Mouse (Mus musculus) heart, postnatal 14 days (tissue): ENCODE results near the gene Tgfbrap1. TPM values are rescaled to one million over a fixed set of nuclear protein-coding genes. Genes with fewer than 3 reads are reported as not detected.

Experiments used
- DNase-seq, 2 experiments: peaks; one replicate each; pipeline ENCODE4 v3.0.0; 2021 to 2022
- intact Hi-C: fragments of 180-260 bp; cut with DNase I; formaldehyde crosslinking; loops from one replicate; pipeline ENCODE4 v1.15.1; 2025
- total RNA-seq, 2 experiments: library from RNA; stranded (reverse); gene quantifications; 2 replicates each; pipeline ENCODE4 v1.2.3; 2021

Tgfbrap1 gene
- total RNA-seq, 2 experiments from 2014 or later, result 13.9 to 15.7 TPM

DNA sequence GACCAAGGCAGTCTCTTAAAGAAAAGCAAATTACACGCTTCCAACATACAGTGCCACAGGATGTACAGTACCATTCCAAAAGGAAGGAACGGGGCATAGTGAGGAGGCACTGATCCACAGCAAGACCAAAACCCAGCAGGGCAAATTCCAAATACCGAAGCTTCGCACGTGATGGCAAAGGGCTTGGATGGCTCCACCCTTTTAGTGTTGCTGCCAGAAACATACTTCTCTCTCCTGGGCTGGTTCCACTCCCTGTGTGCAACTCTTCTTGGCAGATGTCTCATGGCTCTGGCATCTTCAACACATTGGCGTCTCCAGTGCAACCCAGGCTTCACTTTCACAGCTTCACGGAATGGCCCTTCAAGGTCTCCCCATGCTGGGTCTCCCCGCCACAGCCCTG, 19.0 kb upstream of the Tgfbrap1 start:
- intact Hi-C loops, result no loop called here

DNA sequence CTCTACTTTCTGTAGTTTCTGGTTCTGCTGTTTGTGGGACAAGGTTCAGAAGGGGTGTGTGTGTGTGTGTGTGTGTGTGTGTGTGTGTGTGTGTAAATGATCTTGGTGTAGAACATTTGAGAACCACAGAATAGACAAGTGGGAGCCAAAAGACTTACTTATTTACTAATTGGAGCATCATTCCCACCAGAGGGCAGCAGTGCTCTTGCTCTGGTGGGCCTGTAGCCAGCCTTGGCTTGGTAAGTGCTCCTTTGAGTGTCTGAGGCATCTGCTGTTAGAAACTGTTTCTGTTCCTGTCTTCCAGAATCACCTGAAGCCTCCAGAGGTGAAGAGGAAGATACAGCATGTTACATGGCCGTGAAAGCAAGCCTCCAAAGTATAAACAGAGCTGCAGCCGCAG, 14.4 kb upstream of the Tgfbrap1 start:
- intact Hi-C loops, result no loop called here
- peak; percentile 71 to 76 for DNase-seq

More for the DNA sequence above, 19.0 kb upstream of the Tgfbrap1 start:
- DNase-seq, result no peak

DNA sequence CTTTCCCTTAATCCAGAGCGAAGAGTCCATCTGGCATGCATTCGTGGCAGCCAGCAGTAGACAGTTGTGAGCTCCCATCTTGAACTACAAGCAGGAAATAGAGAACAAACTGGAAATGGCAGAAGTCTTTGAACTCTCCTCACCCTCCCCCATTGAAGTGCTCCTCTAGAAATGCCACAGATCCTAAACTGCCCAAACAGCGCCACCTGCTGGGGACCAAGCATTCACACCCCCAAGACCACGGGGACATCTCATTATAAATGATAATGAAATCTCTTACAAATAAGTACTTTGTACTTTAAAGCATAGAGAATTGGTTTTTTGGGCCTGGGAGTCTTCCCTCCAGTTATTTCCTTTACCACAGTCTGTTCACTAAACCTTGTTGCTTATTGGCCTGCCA, 12.1 kb upstream of the Tgfbrap1 start:
- peak; percentile 58 to 76 for DNase-seq
- intact Hi-C loops, result loop anchor here (1.0 kb wide), 1 partner anchor 195 kb away; no protein-coding TSS in a partner anchor

DNA sequence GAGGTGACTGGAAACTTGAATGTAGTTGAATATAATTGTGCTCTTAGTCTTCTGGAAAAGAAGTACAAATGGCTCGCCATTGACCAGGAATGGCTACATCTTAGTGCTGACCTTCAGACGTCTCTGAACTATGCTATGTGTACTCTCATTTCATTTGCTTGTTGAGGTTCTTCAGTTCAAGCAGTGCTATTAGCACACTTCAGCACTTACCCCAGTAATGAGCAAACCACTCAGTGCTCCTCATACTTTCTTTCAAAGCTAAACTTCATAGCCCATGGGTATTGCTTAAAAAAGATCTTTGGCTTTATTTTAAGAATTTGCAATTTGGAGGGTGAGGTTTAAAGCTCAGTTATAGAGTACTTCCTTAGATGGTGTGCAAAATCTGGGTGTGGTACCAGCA, 10.3 kb upstream of the Tgfbrap1 start:
- intact Hi-C loops, result no loop called here
- no peak for DNase-seq

DNA sequence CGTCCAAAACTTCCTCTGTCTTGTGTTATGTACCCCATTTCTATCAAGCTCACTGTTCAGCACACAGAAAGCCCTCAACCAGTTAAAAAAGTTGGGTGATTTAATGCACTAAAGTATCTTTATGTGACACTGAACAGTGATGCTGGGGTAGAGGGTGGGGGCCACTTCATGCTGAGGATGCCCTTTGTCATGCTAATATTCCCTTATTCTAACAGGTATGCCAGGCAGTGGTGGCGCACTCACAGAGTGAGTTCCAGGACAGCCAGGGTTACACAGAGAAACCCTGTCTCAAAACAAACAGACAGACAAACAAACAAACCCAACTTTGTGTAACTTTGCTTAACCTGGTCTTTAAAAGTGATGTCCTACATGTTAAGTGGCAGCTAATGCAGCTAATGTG, 4.2 kb downstream of the Tgfbrap1 start:
- DNase-seq, result no peak
- intact Hi-C loops, result loop anchor here (10.0 kb wide), 1 partner anchor 1461 kb away; the partner anchor contains the start of gene Gulp1

DNA sequence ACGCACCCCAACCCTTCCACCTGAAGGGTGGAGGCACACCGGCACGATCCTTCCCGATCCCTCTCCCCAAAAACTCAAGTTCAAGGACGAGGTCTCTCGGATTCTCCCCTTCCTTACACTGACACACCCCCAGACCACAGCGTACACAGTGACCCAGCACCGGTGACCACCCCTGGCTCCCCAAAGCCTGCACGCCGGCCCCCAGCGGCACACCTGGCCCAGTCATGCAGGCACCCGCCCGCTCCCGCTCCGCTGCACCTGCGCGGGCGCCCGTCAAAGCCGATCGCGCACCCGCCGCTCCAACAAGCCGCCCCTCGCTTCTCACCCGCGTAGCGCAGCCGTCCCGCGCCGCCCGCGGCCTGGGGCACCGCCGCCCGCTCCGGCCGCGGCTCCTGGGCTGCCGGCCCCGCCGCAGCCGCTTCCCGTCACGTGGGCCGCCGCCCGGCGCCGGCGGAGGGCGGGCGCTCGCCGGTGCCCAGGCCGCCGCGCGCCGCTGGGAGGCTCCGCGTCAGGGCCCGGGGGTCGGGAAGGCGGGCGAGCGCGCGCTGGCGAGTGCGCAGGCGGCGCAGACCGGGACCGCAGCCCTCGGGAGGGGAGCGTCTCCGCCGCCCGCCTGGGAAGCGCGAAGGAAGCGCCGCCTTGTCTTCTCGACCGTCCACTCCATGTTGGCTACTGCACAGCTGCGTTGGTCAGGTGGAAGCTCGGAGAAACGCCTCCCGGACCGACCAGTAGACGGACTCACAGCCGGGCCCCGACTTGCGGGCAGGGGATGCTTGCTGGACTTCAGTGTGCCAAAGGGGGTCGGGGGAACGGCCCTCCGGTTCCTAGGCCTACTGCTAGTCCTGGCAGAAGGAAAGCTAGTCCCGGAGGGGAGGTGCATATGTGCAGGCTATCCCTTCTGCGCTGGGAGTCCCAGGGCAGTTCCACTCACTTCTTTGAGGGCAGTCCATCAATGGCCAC, 6.1 kb downstream of the Tgfbrap1 start:
- intact Hi-C loops, result loop anchor here (10.0 kb wide), 1 partner anchor 1462 kb away; the partner anchor contains the start of gene Gulp1
- peak; percentile 75 to 85 for DNase-seq

DNA sequence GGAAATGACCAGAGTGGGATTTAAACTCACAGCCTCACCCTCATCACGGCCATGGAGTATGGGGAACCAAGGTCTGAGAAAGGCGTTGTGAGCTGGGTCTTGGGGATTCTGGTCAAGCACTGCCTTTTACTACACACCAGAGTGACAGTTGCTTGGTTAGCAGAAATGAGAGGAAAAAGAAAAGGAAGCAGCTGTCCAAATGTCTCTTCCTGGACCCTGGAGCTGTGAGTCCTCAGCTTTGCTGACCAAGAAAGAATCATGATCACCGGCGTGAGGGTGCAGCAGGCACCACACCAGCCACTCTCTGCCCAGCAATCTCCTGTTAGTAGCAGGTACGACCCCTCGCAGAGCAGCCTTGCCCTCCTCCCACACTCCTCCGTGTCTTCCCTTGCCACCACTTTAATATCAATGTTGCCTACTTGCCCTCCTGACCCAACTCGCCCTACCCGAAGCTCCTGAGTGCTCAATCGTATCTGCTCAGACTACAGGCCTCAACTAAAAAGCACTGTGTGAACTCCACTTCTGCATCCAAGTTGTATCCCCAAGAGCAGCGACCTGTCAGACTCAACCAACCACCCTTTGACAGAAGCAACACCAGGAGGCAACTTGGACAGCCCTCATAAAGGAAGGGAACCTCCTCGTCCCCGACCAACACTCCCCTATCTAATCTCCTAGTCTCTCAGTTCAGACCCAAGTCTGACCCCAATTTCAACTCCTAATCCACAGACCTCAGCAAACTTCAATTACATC, 7.0 kb downstream of the Tgfbrap1 start:
- intact Hi-C loops, result loop anchor here (10.0 kb wide), 1 partner anchor 1463 kb away; the partner anchor contains the start of gene Gulp1
- peak; percentile 7 to 11 for DNase-seq

DNA sequence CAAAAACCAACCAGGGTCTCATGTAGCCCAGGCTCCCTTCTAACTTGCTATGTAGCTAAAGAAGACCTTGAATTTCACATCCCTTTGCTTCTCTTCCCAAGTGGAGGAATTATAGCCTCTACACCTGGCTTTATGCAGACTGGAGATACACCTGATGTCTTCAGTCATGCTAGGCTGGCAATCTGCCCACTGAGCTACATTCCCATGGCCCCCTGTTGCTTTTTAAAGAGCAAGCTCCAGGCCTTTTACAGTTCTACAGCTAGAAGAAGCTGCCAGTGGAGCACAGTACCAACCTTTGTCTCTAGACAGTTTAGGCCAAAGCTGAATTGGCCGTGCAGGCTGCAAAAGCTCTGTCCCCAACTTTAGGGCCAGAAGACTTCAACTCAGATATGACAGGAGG, 8.0 kb downstream of the Tgfbrap1 start:
- DNase-seq, result no peak
- intact Hi-C loops, result loop anchor here (10.0 kb wide), 1 partner anchor 1464 kb away; the partner anchor contains the start of gene Gulp1

DNA sequence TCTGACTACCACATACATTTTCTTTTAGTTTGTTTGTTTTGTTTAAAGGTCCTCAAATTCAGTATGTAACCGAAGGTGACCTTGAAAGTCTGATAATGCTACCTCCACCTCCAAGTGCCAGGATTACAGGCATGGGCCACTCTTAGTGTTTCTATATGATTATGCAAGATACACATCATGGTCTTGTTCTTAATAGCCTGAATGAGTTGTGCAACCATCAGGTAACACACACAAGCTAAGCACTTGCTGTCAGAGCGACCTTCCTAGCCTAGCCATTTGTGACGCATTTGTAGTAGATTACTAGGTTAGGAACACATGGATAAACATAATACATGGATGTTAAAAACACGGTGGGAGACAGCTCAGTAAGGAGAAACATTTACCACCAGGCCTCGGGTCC, 15.5 kb downstream of the Tgfbrap1 start:
- intact Hi-C loops, result no loop called here
- no peak for DNase-seq

DNA sequence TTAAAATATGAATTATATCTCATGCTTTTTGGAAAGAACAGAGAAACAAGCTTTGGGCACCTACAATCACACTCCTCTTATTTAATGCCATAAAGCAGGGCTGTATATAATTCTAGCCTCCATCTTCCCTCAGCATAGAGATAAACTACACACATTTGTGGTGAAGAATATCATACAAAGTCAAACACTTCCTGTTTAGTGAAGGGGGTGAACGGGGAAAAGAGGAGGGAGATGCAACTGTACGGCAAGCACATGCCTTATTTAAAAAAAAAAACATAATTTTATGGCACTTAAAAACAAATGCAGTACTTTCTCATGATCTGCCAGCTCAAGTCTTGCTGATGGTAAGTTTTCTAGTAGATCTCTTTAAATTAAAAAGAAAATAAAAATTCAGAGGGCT, 20.3 kb downstream of the Tgfbrap1 start:
- intact Hi-C loops, result no loop called here

DNA sequence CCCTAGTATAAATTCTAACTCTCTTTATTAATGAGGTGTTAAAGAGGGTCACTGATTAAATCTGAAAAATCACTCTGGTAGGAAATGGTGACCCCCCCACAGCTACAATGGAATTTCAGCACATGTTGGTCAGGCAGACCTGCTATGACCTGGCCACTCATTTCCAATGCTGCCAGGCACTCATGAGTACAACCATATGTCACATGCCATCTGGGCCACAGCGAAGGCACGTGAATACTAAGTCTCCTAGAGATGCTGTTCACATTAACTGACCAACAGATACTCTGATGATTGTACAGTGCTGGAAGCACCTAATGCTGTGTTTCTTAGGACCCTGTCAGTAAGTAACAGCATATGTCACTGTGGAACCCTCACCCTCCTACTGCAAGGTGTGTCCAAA, 23.6 kb downstream of the Tgfbrap1 start:
- no peak for DNase-seq
- intact Hi-C loops, result no loop called here

More for the DNA sequence above, 20.3 kb downstream of the Tgfbrap1 start:
- DNase-seq, result no peak

DNA sequence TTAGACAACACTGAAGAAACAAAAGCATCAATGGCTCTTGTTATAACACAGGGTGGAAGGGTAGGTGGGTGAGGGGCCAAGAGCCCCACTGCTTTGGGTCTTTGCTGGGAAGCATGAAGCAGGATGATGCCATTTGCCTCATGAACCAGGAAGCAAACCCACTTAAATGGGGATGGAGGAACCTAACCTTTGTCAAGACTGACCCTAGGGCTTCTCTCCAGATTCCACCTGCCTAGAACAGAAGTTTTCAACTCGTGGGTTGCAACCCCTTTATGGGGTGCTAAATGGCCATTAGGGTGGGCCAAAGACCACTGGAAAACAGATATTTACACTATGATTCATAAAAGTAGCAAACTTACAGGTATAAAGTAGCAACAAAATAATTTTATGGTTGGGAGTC, 25.9 kb downstream of the Tgfbrap1 start:
- intact Hi-C loops, result no loop called here
- DNase-seq, result no peak

DNA sequence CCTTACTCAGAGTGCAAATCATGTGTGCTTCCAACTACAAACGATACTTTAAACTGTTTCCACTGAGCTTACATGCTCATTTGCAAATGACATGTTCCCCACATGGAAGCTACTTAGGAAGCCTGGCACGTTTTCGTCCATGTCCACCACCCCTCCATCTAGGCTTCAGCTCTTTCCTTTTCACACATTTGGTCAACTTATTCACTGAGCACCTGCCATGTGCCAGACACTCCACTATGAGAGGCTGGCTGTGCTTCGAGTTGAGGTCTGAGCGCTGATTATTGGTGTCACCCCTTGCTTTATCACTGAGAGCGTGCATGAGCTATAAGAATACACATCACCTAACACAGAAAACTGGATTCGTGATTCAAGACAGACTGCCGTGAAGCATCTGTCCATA, 26.4 kb downstream of the Tgfbrap1 start:
- no peak for DNase-seq
- intact Hi-C loops, result no loop called here

DNA sequence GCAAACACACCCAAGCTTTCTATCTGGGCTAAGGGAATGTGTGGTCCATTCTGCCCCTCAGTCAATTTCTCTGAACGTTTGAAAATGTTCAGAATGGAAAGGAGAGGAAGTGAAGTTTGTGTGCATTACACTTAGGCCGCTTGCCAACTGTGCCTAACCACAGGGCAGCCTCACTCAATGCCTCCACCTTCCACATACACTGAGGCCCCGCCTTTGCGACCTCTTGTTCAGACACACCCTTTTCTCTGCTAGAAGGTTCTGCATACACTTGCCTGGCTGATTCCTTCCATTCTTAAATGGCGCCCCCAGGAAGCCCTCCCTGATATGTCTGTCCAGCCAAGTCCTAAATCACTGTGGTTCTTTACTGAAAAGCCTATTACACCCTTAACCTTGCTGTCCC, 27.7 kb downstream of the Tgfbrap1 start:
- no peak for DNase-seq
- intact Hi-C loops, result no loop called here

DNA sequence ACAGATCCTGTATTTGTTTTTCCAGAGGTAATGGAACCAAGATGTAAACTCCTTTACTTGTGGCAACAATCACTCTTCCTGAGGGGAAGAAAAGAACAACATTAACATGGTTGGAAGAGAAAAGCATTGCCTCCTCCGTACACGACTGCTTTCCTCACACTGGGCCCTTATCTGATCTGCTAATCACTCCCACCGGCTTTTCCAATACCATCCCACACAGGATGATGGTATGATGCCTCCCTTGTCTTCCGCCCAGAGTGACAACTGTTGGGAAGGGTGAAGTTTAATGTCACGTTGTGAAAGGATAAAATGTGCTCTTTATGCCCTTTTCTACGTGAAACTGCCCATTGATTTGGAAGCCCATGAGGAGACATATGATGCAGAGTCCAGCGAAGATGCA, 30.9 kb downstream of the Tgfbrap1 start:
- intact Hi-C loops, result no loop called here
- DNase-seq, result no peak

DNA sequence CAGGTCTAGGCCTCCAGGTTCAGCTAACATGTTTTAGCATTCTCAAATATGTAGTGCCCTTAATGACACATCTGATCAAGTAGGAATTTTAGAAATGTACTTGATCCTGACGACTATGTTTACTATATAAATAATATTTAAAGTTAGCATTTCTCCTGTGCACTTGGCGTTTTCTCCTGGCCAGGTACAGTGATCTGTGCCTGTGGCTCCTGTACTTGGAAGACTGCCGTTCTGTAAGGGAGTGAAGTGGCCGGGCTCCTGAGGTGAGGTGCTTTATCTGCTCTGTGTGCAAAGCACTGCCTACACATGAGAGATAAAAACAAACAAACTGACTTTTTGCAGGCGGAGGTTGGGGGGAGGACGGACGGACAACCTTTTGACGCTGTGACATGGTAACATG, 31.9 kb downstream of the Tgfbrap1 start:
- intact Hi-C loops, result loop anchor here (1.0 kb wide), 1 partner anchor 151 kb away; no protein-coding TSS in a partner anchor

DNA sequence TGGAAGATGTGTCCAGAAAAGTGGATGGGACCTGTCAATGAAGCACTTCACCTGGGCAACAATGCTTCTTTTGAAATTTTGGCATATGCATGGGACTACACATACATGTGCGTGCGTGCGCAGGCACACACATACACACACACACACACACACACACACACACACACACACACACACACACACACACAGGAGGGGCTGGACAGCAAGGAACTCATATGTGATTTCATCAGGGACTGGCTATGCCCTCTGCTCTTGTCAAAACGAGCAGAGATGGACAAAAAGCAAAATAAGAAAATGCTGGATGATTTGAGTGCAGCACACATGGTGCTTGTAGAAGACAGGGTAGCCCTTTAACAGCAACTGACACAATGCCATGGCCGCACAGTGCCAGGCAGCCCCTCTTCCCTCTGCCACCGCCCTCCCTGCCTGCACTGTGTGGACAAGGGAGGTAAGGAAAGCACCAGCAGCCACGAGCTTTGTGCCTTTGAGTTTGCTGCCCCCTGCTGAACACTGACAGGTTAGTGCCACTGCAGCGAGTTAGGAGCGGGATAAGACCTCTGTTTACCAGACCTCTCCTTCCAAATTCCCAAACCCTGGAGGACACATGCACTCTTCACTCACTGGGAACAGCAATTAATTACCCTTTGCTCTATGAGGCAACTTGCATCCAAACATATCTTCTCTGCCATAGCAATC, 32.7 kb downstream of the Tgfbrap1 start:
- peak; percentile 60 to 67 for DNase-seq

More for the DNA sequence above, 31.9 kb downstream of the Tgfbrap1 start:
- no peak for DNase-seq

DNA sequence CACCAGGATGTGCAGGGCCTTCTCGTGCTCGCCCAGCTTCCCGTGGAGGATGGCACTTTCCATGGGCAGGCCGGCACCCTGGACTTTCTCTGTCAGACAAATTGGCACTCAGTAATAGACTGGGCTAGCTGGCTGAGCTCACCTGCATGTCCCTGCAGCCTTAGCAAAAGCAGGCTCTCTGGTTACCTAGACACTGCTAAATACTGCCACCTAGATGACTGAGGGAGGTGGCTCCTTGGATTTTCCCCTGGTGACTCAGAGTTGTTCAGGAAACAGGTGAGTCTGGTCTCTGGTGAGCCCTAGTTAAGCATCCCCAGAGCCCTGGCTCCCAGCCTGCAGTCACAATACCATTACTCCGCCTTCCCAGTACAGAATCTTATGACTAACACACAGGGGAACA, 46.5 kb downstream of the Tgfbrap1 start:
- no peak for DNase-seq
- intact Hi-C loops, result no loop called here

More for the DNA sequence above, 32.7 kb downstream of the Tgfbrap1 start:
- intact Hi-C loops, result loop anchor here (1.0 kb wide), 1 partner anchor 150 kb away; no protein-coding TSS in a partner anchor

DNA sequence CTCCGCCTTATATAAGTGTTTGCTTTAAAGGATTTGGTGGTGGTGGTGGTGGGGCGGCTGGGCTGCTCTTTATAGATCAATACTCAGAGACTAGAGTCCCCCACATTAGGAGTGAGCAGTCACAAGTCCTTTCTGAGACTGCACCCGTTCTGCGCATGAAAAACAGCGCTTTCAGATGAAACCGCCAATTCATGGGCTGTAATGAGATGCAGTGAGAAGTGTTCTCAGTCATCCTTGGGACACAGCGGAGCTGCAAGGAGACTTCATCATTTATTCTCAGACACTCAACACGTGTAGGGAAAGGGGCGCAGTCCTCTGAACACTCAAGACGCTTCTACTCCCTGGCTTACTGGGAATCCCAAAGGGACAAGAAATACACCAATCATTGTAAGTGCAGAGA, 50.6 kb downstream of the Tgfbrap1 start:
- intact Hi-C loops, result no loop called here
- DNase-seq, result no peak

DNA sequence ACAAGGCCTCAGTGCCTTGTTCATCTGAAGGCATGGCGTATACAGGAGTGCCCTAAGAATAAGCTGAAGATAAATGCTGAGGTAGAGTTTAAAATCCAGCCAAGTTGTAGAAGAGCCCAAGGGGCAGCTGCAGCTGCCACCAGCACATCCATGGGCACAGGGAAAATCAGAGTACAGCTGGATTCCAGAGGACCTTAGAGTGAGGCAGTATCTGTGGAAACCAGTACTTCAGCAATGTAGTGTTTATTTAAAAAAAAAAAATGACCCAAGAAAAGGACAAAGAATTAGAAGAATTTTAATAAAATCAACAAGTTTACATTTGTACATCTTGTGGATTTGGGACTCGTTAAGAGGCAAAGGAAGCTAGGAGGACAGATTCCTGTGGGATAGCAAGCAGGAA, 51.4 kb downstream of the Tgfbrap1 start:
- intact Hi-C loops, result no loop called here
- no peak for DNase-seq
